Mouse (Mus musculus) testis, adult 2 months (tissue): ENCODE measurements around the gene Ppm1h. TPM values are rescaled to one million over a fixed set of nuclear protein-coding genes. Genes with fewer than 3 reads are reported as not detected.
A peak's percentile ranks its signal among the peaks of the same experiment; 100 is the strongest.

Experiments
- H3K27ac ChIP-seq: fragments of 200-500 bp; 2 replicates; pipeline ENCODE4 v1.5.1; 2012; ENCODE audit warnings: low read depth, low read length; ENCODE audit not compliant: control insufficient read depth, insufficient read depth
- H3K27me3 ChIP-seq: fragments of 200-500 bp; 2 replicates; pipeline ENCODE4 v1.6.1; 2012; ENCODE audit warnings: mild to moderate bottlenecking, low read length, moderate library complexity; ENCODE audit not compliant: control insufficient read depth, insufficient read depth
- H3K36me3 ChIP-seq: fragments of 200-500 bp; 2 replicates; pipeline ENCODE4 v1.6.1; 2012; ENCODE audit warnings: mild to moderate bottlenecking, low read length; ENCODE audit not compliant: control insufficient read depth, insufficient read depth
- H3K4me1 ChIP-seq: fragments of 200-500 bp; 2 replicates; pipeline ENCODE4 v1.6.1; 2012; ENCODE audit warnings: low read length; ENCODE audit not compliant: control insufficient read depth, insufficient read depth
- H3K4me3 ChIP-seq: fragments of 200-500 bp; 2 replicates; pipeline ENCODE4 v1.5.1; 2012; ENCODE audit warnings: low read depth, mild to moderate bottlenecking, low read length, moderate library complexity, mixed read lengths; ENCODE audit not compliant: control insufficient read depth
- CTCF ChIP-seq: fragments of 200-500 bp; IDR thresholded peaks from 2 replicates; pipeline ENCODE4 v1.5.1; 2012; ENCODE audit warnings: low read depth, mild to moderate bottlenecking, inconsistent platforms, low read length, moderate library complexity; ENCODE audit not compliant: control insufficient read depth, insufficient read depth, insufficient replicate concordance
- POLR2A ChIP-seq: fragments of 200-500 bp; IDR thresholded peaks from 2 replicates; pipeline ENCODE4 v1.6.1; 2012; ENCODE audit warnings: low read depth, mild to moderate bottlenecking, inconsistent platforms, low read length, moderate library complexity; ENCODE audit not compliant: control insufficient read depth
- polyA plus RNA-seq: library from polyadenylated mRNA; depleted of rRNA; stranded (reverse); fragments of >200 nt; gene quantifications from 2 replicates; pipeline ENCODE4 v1.2.3, GENCODE M21; 2012

The Ppm1h gene
- polyA plus RNA-seq, 1 experiment = 13.5 TPM

GRCm38 (mm10) chr10:122671253-122671652 lies 7.3 kb upstream of the Ppm1h start:
- TF ChIP-seq CTCF (no peak), POLR2A (no peak)
- Histone ChIP-seq H3K4me1 (no peaks in the 10 kb centered on the region), H3K27ac (no peak overlapping the region), H3K4me3 (no peak overlapping the region), H3K27me3 (no peaks in the 10 kb centered on the region), H3K36me3 (no peaks in the 10 kb centered on the region)

- TF ChIP-seq CTCF (no peak), POLR2A (no peak)
- H3K27me3 ChIP-seq = no peaks in the 10 kb centered on the region
Measured at GRCm38 (mm10) chr10:122672044-122672443, 6.5 kb upstream of the Ppm1h start.

GRCm38 (mm10) chr10:122679437-122680045 lies 979 bp downstream of the Ppm1h start:
- Histone ChIP-seq H3K36me3 (no peaks in the 10 kb centered on the region), H3K27me3 (peaks cover 5% of the 10 kb centered on the region; the same call in 1 of the 2 replicates), H3K4me3 (peak overlapping the region; percentile 84), H3K4me1 (peaks cover 22% of the 10 kb centered on the region), H3K27ac (no peak overlapping the region)
- no peak; the same call in 1 of the 2 replicates for TF ChIP-seq POLR2A
- TF ChIP-seq CTCF = no peak

More at GRCm38 (mm10) chr10:122672044-122672443, 6.5 kb upstream of the Ppm1h start:
- Histone ChIP-seq H3K36me3 (no peaks in the 10 kb centered on the region), H3K27ac (no peak overlapping the region), H3K4me3 (no peak overlapping the region), H3K4me1 (no peaks in the 10 kb centered on the region)

DNA sequence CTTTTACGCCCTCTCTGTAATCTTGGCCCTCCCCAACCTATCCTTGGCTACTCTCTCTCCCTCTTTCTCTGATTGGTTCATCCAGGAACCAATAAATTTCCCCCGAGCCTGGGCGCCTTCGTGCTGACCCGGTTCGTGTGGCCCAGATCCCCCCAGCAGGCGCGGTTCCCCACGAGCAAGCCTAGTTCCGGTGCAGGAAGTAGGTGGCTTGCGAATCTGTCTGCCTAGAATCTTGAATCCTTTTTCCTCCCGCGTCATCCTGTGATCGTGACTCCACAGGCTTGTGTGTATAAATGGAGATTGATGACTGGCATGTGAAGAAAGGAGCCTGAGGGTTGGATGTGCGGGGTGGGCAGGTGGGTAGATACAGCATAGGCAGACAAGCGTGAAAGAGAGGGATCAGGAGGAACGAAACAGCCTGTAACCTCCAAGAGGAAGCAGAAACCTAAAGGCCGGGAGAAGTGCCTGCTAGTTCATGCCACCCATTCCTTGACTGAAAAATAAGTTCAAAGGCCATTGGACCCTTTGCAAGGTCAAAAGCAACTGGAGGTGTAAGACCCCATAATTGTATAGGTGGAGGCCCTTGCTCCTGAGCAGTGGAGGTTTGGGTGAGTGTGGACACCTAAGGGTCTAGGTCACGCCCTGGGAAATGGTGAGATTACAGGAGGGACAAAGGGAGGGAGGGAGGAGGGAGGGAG lies 2.0 kb downstream of the Ppm1h start:
- Histone ChIP-seq H3K27ac (no peak overlapping the region), H3K27me3 (peaks cover 5% of the 10 kb centered on the region; the same call in 1 of the 2 replicates)

GRCm38 (mm10) chr10:122681085-122681408 lies 2.5 kb downstream of the Ppm1h start:
- no peak for TF ChIP-seq POLR2A
- TF ChIP-seq CTCF = no peak
- Histone ChIP-seq H3K27ac (no peak overlapping the region), H3K27me3 (peaks cover 5% of the 10 kb centered on the region; the same call in 1 of the 2 replicates), H3K4me3 (no peak overlapping the region), H3K4me1 (peaks cover 22% of the 10 kb centered on the region), H3K36me3 (no peaks in the 10 kb centered on the region)

More for the DNA sequence above, 2.0 kb downstream of the Ppm1h start:
- Histone ChIP-seq H3K4me1 (peaks cover 22% of the 10 kb centered on the region), H3K4me3 (peak overlapping the region; percentile 71), H3K36me3 (no peaks in the 10 kb centered on the region)
- no peak for TF ChIP-seq CTCF
- TF ChIP-seq POLR2A = no peak

GRCm38 (mm10) chr10:122683819-122684330 lies 5.3 kb downstream of the Ppm1h start:
- H3K27me3 ChIP-seq = peaks cover 5% of the 10 kb centered on the region; the same call in 1 of the 2 replicates
- H3K4me3 ChIP-seq = no peak overlapping the region
- H3K4me1 ChIP-seq = peaks cover 16% of the 10 kb centered on the region
- no peak for TF ChIP-seq POLR2A
- no peak for TF ChIP-seq CTCF
- H3K36me3 ChIP-seq = no peaks in the 10 kb centered on the region
- H3K27ac ChIP-seq = no peak overlapping the region

GRCm38 (mm10) chr10:122685297-122685696 lies 6.7 kb downstream of the Ppm1h start:
- Histone ChIP-seq H3K4me1 (peaks cover 4% of the 10 kb centered on the region), H3K27ac (no peak overlapping the region), H3K36me3 (no peaks in the 10 kb centered on the region), H3K27me3 (no peaks in the 10 kb centered on the region), H3K4me3 (no peak overlapping the region)
- no peak for TF ChIP-seq CTCF
- TF ChIP-seq POLR2A = no peak
